Mouse (Mus musculus): ENCODE measurements around the gene Btbd9. TPM values are rescaled to one million over a fixed set of nuclear protein-coding genes. Genes with fewer than 3 reads are reported as not detected.

Btbd9 gene
- polyA plus RNA-seq, 1 experiment from 2014 or later = 137 TPM

- H3K27me3 ChIP-seq = no peaks in the 10 kb centered on the region
- H3K4me3 ChIP-seq (replicated peaks) = no peak overlapping the region
- peaks cover 25% of the 10 kb centered on the region for H3K4me1 ChIP-seq (replicated peaks)
- H3K9ac ChIP-seq (replicated peaks) = no peak overlapping the region
- no peak overlapping the region for H3K4me2 ChIP-seq (replicated peaks)
- no peaks in the 10 kb centered on the region for H3K9me3 ChIP-seq
- H3K27ac ChIP-seq = no peak overlapping the region
- no peak for ATAC-seq
- 41% methylated on average over 1 of the region's 1 CpGs for WGBS
- H3K36me3 ChIP-seq = no peaks in the 10 kb centered on the region
Measured at GRCm38 (mm10) chr17:30610739-30611138, 34.5 kb upstream of the Btbd9 start.

GRCm38 (mm10) chr17:30609980-30610307 is 33.7 kb upstream of the Btbd9 start:
- Histone ChIP-seq H3K4me3 (replicated peaks) (no peak overlapping the region), H3K4me2 (replicated peaks) (no peak overlapping the region), H3K27me3 (no peaks in the 10 kb centered on the region), H3K36me3 (no peaks in the 10 kb centered on the region), H3K4me1 (replicated peaks) (peaks cover 25% of the 10 kb centered on the region), H3K9ac (replicated peaks) (no peak overlapping the region), H3K27ac (no peak overlapping the region), H3K9me3 (no peaks in the 10 kb centered on the region)
- no peak for ATAC-seq
- 91% methylated on average over 5 of the region's 5 CpGs for WGBS

GRCm38 (mm10) chr17:30609305-30609979 is 33.2 kb upstream of the Btbd9 start:
- H3K36me3 ChIP-seq = no peaks in the 10 kb centered on the region
- WGBS = 92% methylated on average over 16 of the region's 16 CpGs
- no peak overlapping the region for H3K4me3 ChIP-seq (replicated peaks)
- no peak overlapping the region for H3K27ac ChIP-seq
- H3K27me3 ChIP-seq = no peaks in the 10 kb centered on the region
- ATAC-seq = no peak
- H3K4me1 ChIP-seq (replicated peaks) = peaks cover 25% of the 10 kb centered on the region
- H3K9me3 ChIP-seq = no peaks in the 10 kb centered on the region
- no peak overlapping the region for H3K9ac ChIP-seq (replicated peaks)
- H3K4me2 ChIP-seq (replicated peaks) = no peak overlapping the region

- Histone ChIP-seq H3K4me3 (replicated peaks) (no peak overlapping the region), H3K36me3 (peaks cover 8% of the 10 kb centered on the region), H3K27ac (no peak overlapping the region), H3K9ac (replicated peaks) (no peak overlapping the region), H3K27me3 (no peaks in the 10 kb centered on the region), H3K4me1 (replicated peaks) (peaks cover 25% of the 10 kb centered on the region), H3K4me2 (replicated peaks) (no peak overlapping the region), H3K9me3 (no peaks in the 10 kb centered on the region)
- ATAC-seq = no peak
- WGBS = 53% methylated on average over 8 of the region's 8 CpGs
Measured at GRCm38 (mm10) chr17:30607909-30608495, 31.7 kb upstream of the Btbd9 start.

GRCm38 (mm10) chr17:30607330-30607729 is 31.0 kb upstream of the Btbd9 start:
- H3K4me3 ChIP-seq (replicated peaks) = no peak overlapping the region
- H3K4me1 ChIP-seq (replicated peaks) = peaks cover 25% of the 10 kb centered on the region
- 89% methylated on average over 7 of the region's 7 CpGs for WGBS
- no peak overlapping the region for H3K27ac ChIP-seq
- no peaks in the 10 kb centered on the region for H3K9me3 ChIP-seq
- peaks cover 15% of the 10 kb centered on the region for H3K36me3 ChIP-seq
- no peak overlapping the region for H3K4me2 ChIP-seq (replicated peaks)
- ATAC-seq = no peak
- H3K9ac ChIP-seq (replicated peaks) = no peak overlapping the region
- H3K27me3 ChIP-seq = no peaks in the 10 kb centered on the region

- H3K4me3 ChIP-seq (replicated peaks) = no peak overlapping the region
- no peak for ATAC-seq
- H3K9me3 ChIP-seq = no peaks in the 10 kb centered on the region
- no peak overlapping the region for H3K27ac ChIP-seq
- H3K4me1 ChIP-seq (replicated peaks) = peaks cover 20% of the 10 kb centered on the region
- H3K4me2 ChIP-seq (replicated peaks) = no peak overlapping the region
- peaks cover 22% of the 10 kb centered on the region for H3K36me3 ChIP-seq
- H3K27me3 ChIP-seq = no peaks in the 10 kb centered on the region
- WGBS = 84% methylated on average over 8 of the region's 8 CpGs
- H3K9ac ChIP-seq (replicated peaks) = no peak overlapping the region
Measured at GRCm38 (mm10) chr17:30606634-30607081, 30.4 kb upstream of the Btbd9 start.

- 86% methylated on average over 11 of the region's 11 CpGs for WGBS
- H3K27me3 ChIP-seq = no peaks in the 10 kb centered on the region
- peaks cover 16% of the 10 kb centered on the region for H3K4me1 ChIP-seq (replicated peaks)
- H3K4me3 ChIP-seq (replicated peaks) = no peak overlapping the region
- H3K4me2 ChIP-seq (replicated peaks) = no peak overlapping the region
- H3K27ac ChIP-seq = no peak overlapping the region
- no peak for ATAC-seq
- H3K9me3 ChIP-seq = no peaks in the 10 kb centered on the region
- peaks cover 22% of the 10 kb centered on the region for H3K36me3 ChIP-seq
- no peak overlapping the region for H3K9ac ChIP-seq (replicated peaks)
Measured at GRCm38 (mm10) chr17:30606206-30606605, 29.9 kb upstream of the Btbd9 start.

- H3K9ac ChIP-seq (replicated peaks) = no peak overlapping the region
- H3K4me2 ChIP-seq (replicated peaks) = no peak overlapping the region
- H3K27ac ChIP-seq = no peak overlapping the region
- no peak overlapping the region for H3K4me3 ChIP-seq (replicated peaks)
- peaks cover 28% of the 10 kb centered on the region for H3K36me3 ChIP-seq
- H3K4me1 ChIP-seq (replicated peaks) = peaks cover 13% of the 10 kb centered on the region
- no peak for ATAC-seq
- H3K27me3 ChIP-seq = no peaks in the 10 kb centered on the region
- WGBS = 89% methylated on average over 5 of the region's 5 CpGs
- H3K9me3 ChIP-seq = no peaks in the 10 kb centered on the region
Measured at GRCm38 (mm10) chr17:30605001-30605400, 28.7 kb upstream of the Btbd9 start.

GRCm38 (mm10) chr17:30604296-30604695 is 28.0 kb upstream of the Btbd9 start:
- peaks cover 33% of the 10 kb centered on the region for H3K36me3 ChIP-seq
- H3K9me3 ChIP-seq = no peaks in the 10 kb centered on the region
- no peak for ATAC-seq
- WGBS = 92% methylated on average over 6 of the region's 6 CpGs
- H3K4me1 ChIP-seq (replicated peaks) = peaks cover 13% of the 10 kb centered on the region
- no peak overlapping the region for H3K9ac ChIP-seq (replicated peaks)
- no peaks in the 10 kb centered on the region for H3K27me3 ChIP-seq
- no peak overlapping the region for H3K27ac ChIP-seq
- no peak overlapping the region for H3K4me2 ChIP-seq (replicated peaks)
- H3K4me3 ChIP-seq (replicated peaks) = no peak overlapping the region

GRCm38 (mm10) chr17:30602175-30602574 is 25.9 kb upstream of the Btbd9 start:
- H3K4me2 ChIP-seq (replicated peaks) = no peak overlapping the region
- no peak overlapping the region for H3K4me3 ChIP-seq (replicated peaks)
- H3K27me3 ChIP-seq = no peaks in the 10 kb centered on the region
- no peak overlapping the region for H3K27ac ChIP-seq
- no peaks in the 10 kb centered on the region for H3K4me1 ChIP-seq (replicated peaks)
- ATAC-seq = no peak
- no peaks in the 10 kb centered on the region for H3K9me3 ChIP-seq
- 95% methylated on average over 14 of the region's 14 CpGs for WGBS
- H3K36me3 ChIP-seq = peaks cover 50% of the 10 kb centered on the region
- no peak overlapping the region for H3K9ac ChIP-seq (replicated peaks)

GRCm38 (mm10) chr17:30598300-30598699 is 22.0 kb upstream of the Btbd9 start:
- no peak overlapping the region for H3K27ac ChIP-seq
- no peak overlapping the region for H3K9ac ChIP-seq (replicated peaks)
- WGBS = 82% methylated on average over 5 of the region's 5 CpGs
- ATAC-seq = no peak
- peaks cover 15% of the 10 kb centered on the region for H3K4me1 ChIP-seq (replicated peaks)
- no peaks in the 10 kb centered on the region for H3K27me3 ChIP-seq
- H3K36me3 ChIP-seq = peaks cover 61% of the 10 kb centered on the region
- no peak overlapping the region for H3K4me3 ChIP-seq (replicated peaks)
- H3K4me2 ChIP-seq (replicated peaks) = no peak overlapping the region
- no peaks in the 10 kb centered on the region for H3K9me3 ChIP-seq

GRCm38 (mm10) chr17:30597786-30598185 is 21.5 kb upstream of the Btbd9 start:
- no peak for ATAC-seq
- no peak overlapping the region for H3K4me3 ChIP-seq (replicated peaks)
- H3K9ac ChIP-seq (replicated peaks) = no peak overlapping the region
- H3K27me3 ChIP-seq = no peaks in the 10 kb centered on the region
- H3K4me1 ChIP-seq (replicated peaks) = peaks cover 15% of the 10 kb centered on the region
- H3K36me3 ChIP-seq = peaks cover 59% of the 10 kb centered on the region
- 89% methylated on average over 9 of the region's 9 CpGs for WGBS
- H3K9me3 ChIP-seq = no peaks in the 10 kb centered on the region
- H3K4me2 ChIP-seq (replicated peaks) = no peak overlapping the region
- no peak overlapping the region for H3K27ac ChIP-seq

- peaks cover 45% of the 10 kb centered on the region for H3K36me3 ChIP-seq
- no peak overlapping the region for H3K9ac ChIP-seq (replicated peaks)
- H3K27me3 ChIP-seq = no peaks in the 10 kb centered on the region
- 54% methylated on average over 6 of the region's 6 CpGs for WGBS
- no peak overlapping the region for H3K4me2 ChIP-seq (replicated peaks)
- H3K27ac ChIP-seq = peak overlapping the region; percentile 65
- peaks cover 21% of the 10 kb centered on the region for H3K4me1 ChIP-seq (replicated peaks)
- no peak for ATAC-seq
- H3K9me3 ChIP-seq = no peaks in the 10 kb centered on the region
- H3K4me3 ChIP-seq (replicated peaks) = no peak overlapping the region
Measured at GRCm38 (mm10) chr17:30594846-30595245, 18.6 kb upstream of the Btbd9 start.
